Mouse (Mus musculus) megakaryocyte, embryonic 14.5 days (primary cell): Measurements from ENCODE around the gene Disc1.

Source experiments
- FLI1 ChIP-seq: IDR thresholded peaks from 2 replicates; pipeline ENCODE4 v1.6.1; 2012; ENCODE audit warnings: low read length, inconsistent platforms, mixed read lengths
- GATA1 ChIP-seq: IDR thresholded peaks from 3 replicates; pipeline ENCODE4 v1.6.1; 2012; ENCODE audit warnings: mixed read lengths, low read length, inconsistent platforms, borderline replicate concordance

GRCm38 (mm10) chr8:125279892-125280291, 225.9 kb downstream of the Disc1 start:
- TF ChIP-seq GATA1 = no peak
- no peak for TF ChIP-seq FLI1
